Mouse (Mus musculus): ENCODE measurements around the gene Gramd1b. TPM values are rescaled to one million over a fixed set of nuclear protein-coding genes. Genes with fewer than 3 reads are reported as not detected.

Gene Gramd1b
- total and polyA plus RNA-seq, 2 experiments from 2014 or later, result 16.7 to 57.2 TPM

DNA sequence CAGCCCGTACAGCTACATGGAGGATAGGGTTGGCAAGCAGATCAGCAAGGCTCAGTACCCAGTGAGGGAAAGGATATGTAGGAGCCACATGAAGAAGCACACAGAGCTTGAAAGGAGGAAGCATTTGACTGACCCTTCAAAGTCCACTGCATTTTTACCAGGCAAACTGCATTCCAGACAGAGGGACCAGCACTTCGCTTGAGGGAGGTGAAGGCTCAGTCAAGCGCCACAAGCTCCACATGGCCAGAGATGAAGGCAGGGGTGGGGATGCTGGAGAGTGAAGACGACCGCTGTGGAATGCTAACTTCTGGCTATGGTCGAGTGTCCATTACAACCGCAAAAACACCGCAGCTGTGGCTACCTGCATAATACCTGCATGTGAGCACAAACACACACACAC lies 100.2 kb downstream of the Gramd1b start:
- Histone ChIP-seq H3K4me3 (ENCODE audit: low read length) (no peak overlapping the region), H3K27ac (no peak overlapping the region), H3K36me3 (ENCODE audit: insufficient read depth, low read length) (no peaks in the 10 kb centered on the region), H3K4me2 (ENCODE audit: low read depth, low read length) (no peak overlapping the region), H3K9ac (replicated peaks; ENCODE audit: low read length) (no peak overlapping the region), H3K4me1 (ENCODE audit: insufficient read depth, low read length) (no peaks in the 10 kb centered on the region), H3K27me3 (ENCODE audit: insufficient read depth, low read length) (no peaks in the 10 kb centered on the region), H3K9me3 (ENCODE audit: low read length) (no peaks in the 10 kb centered on the region)
- no peak for ATAC-seq
- no peak for TF ChIP-seq CTCF (IDR thresholded peaks at IDR 0.05; ENCODE audit: low read depth)
- DNase-seq (ENCODE audit: low spot score), result no peak
- 87% methylated on average over 8 of the region's 8 CpGs for WGBS

DNA sequence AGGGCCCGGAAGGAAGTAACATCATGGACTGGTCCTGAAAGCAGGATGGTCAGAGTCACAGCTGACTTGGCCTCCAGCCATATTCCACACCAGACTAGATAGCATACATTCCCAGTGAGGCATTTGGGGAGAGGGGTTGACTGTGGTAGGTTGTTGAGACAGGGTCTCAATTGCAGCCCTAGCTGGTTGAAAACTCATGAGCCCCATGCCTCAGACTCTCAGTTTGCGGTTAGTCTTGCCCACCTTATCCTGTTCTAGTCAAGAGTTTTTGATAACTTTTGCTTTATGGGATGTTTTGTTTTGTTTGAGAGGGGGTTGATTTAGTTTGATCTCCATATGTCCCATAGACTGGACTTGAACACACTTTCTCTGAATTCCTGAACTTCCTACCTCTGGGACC lies 103.5 kb downstream of the Gramd1b start:
- Histone ChIP-seq H3K4me3 (ENCODE audit: low read length) (no peak overlapping the region), H3K4me2 (ENCODE audit: low read depth, low read length) (no peak overlapping the region), H3K4me1 (ENCODE audit: insufficient read depth, low read length) (no peaks in the 10 kb centered on the region), H3K27ac (no peak overlapping the region), H3K9me3 (ENCODE audit: low read length) (no peaks in the 10 kb centered on the region), H3K9ac (replicated peaks; ENCODE audit: low read length) (no peak overlapping the region), H3K36me3 (ENCODE audit: insufficient read depth, low read length) (no peaks in the 10 kb centered on the region), H3K27me3 (ENCODE audit: insufficient read depth, low read length) (no peaks in the 10 kb centered on the region)
- 97% methylated on average over 2 of the region's 2 CpGs for WGBS
- TF ChIP-seq CTCF (IDR thresholded peaks at IDR 0.05; ENCODE audit: low read depth), result no peak
- no peak for ATAC-seq
- DNase-seq (ENCODE audit: low spot score), result no peak

DNA sequence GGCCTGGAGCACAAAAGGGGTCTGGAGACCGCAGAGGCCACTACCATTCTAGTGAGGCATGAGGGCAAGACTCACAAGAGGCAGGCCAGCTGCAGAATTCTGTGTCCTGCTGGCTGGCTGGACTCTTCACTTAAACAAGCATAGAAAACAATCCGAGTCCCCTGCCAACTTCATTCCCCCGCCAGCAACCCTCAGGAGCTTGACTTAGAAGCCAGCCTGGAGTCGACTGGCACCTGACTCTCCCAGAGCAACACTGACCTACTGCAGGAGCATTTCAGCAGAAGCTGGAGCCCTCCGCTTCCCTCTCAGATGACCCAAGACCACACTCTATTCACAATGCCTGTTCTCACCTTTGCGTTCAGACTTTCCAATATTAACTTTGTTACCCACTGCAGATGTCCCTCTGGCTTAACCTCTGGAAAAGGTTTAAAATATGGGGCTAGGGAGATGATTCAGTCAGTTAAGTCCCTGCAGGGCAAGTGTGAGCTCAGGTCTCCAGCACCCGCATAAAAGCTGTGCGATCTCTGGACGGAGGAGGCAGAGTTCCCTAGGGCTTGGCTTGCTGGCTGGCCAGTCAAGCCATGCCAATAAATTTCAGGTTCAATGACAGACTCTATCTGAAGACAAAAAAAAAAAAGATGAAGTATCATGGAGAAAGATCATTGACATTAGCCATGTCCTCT lies 104.8 kb downstream of the Gramd1b start:
- DNase-seq (ENCODE audit: low spot score) (peak; percentile 43), ATAC-seq (no peak)
- H3K4me1 ChIP-seq (ENCODE audit: insufficient read depth, low read length), result no peaks in the 10 kb centered on the region

DNA sequence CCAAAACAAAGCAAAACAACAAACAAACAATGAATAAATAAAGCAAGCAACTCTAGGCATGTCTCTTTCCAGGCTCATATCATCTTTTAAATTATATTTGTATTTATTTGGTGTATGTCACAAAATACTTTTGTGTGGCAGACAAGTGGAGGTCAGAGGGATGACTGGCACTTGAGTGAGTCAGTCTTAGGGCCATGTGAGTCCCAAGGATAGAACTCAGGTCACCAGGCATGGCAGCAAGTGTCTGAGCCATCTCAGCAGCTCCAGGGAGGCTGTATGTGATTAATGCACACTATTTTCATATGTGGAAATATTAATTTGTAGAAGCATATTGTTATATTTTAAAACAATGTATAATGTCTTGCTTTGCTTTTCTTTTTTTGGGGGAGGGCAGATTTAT lies 106.3 kb downstream of the Gramd1b start:
- H3K4me1 ChIP-seq (ENCODE audit: insufficient read depth, low read length), result no peaks in the 10 kb centered on the region
- no peaks in the 10 kb centered on the region for H3K27me3 ChIP-seq (ENCODE audit: insufficient read depth, low read length)
- no peak for ATAC-seq
- no peak overlapping the region for H3K27ac ChIP-seq
- no peak for DNase-seq (ENCODE audit: low spot score)
- H3K36me3 ChIP-seq (ENCODE audit: insufficient read depth, low read length), result no peaks in the 10 kb centered on the region
- H3K9ac ChIP-seq (replicated peaks; ENCODE audit: low read length), result no peak overlapping the region
- H3K4me3 ChIP-seq (ENCODE audit: low read length), result no peak overlapping the region
- no peaks in the 10 kb centered on the region for H3K9me3 ChIP-seq (ENCODE audit: low read length)
- no peak for TF ChIP-seq CTCF (IDR thresholded peaks at IDR 0.05; ENCODE audit: low read depth)
- H3K4me2 ChIP-seq (ENCODE audit: low read depth, low read length), result no peak overlapping the region

More for the DNA sequence above, 104.8 kb downstream of the Gramd1b start:
- no peaks in the 10 kb centered on the region for H3K36me3 ChIP-seq (ENCODE audit: insufficient read depth, low read length)
- H3K4me2 ChIP-seq (ENCODE audit: low read depth, low read length), result no peak overlapping the region
- no peaks in the 10 kb centered on the region for H3K9me3 ChIP-seq (ENCODE audit: low read length)
- 71% methylated on average over 9 of the region's 9 CpGs for WGBS
- H3K9ac ChIP-seq (replicated peaks; ENCODE audit: low read length), result no peak overlapping the region
- H3K27ac ChIP-seq, result no peak overlapping the region
- TF ChIP-seq CTCF (IDR thresholded peaks at IDR 0.05; ENCODE audit: low read depth), result no peak
- no peak overlapping the region for H3K4me3 ChIP-seq (ENCODE audit: low read length)
- no peaks in the 10 kb centered on the region for H3K27me3 ChIP-seq (ENCODE audit: insufficient read depth, low read length)

DNA sequence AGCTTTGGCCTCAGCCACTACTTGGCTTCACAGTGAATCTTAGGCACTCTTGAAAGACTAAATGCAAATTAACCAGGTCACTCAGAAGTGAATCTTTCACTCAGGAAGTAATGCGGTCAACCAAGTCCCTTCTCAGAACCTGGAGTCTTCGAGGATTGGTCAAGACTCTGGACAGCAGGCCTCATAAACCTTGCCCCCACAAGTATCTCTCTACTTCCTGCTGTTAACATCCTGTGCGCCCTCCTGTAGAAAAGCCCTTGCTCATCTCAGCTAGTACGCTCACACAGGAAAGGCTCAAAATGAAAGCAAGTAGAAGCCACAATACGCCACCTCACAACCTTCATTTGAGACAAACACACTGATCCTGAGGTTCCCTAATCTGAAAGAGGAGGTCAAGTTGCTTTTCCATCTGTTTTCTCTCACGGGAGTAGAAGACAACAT lies 107.7 kb downstream of the Gramd1b start:
- TF ChIP-seq CTCF (IDR thresholded peaks at IDR 0.05; ENCODE audit: low read depth), result no peak
- H3K36me3 ChIP-seq (ENCODE audit: insufficient read depth, low read length), result no peaks in the 10 kb centered on the region
- no peak overlapping the region for H3K27ac ChIP-seq
- H3K4me3 ChIP-seq (ENCODE audit: low read length), result no peak overlapping the region
- DNase-seq (ENCODE audit: low spot score) (no peak), ATAC-seq (no peak)
- H3K4me2 ChIP-seq (ENCODE audit: low read depth, low read length), result no peak overlapping the region
- H3K9ac ChIP-seq (replicated peaks; ENCODE audit: low read length), result no peak overlapping the region
- no peaks in the 10 kb centered on the region for H3K4me1 ChIP-seq (ENCODE audit: insufficient read depth, low read length)
- no peaks in the 10 kb centered on the region for H3K27me3 ChIP-seq (ENCODE audit: insufficient read depth, low read length)
- no peaks in the 10 kb centered on the region for H3K9me3 ChIP-seq (ENCODE audit: low read length)
- WGBS, result 87% methylated on average over 6 of the region's 6 CpGs

DNA sequence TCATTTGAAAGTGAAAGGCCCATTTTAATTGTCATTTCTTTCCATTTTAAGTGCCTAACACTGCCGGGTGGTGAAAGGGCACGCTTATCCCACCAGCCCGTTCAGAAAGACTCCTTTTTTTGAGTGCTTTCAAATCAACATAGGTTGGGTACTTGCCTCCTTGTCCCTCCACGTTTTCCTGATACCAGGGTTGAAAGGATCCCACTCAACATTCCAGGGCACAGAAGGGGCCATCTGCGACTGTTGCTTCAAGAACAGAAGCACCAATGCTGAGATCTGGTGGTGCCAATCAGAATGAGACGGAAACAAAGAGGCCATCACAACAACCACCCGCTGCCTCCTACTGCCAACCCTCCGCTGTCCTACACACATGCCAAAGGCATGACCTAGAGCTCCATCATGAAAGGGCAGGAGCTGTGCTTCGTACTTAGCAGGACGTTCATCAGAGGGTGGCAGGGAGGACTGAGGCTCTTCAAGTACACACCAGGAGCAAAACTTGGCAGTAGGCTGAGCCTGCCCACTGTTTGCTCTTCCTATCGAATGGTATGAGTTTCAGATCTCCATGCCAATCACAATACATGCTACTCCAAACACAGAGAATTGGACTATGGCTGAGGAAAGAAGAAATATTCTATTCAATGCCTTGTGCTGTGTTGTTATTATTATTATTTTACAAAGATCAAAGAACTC lies 108.7 kb downstream of the Gramd1b start:
- Histone ChIP-seq H3K36me3 (ENCODE audit: insufficient read depth, low read length) (no peaks in the 10 kb centered on the region), H3K9me3 (ENCODE audit: low read length) (no peaks in the 10 kb centered on the region), H3K4me1 (ENCODE audit: insufficient read depth, low read length) (no peaks in the 10 kb centered on the region), H3K4me3 (ENCODE audit: low read length) (no peak overlapping the region), H3K27me3 (ENCODE audit: insufficient read depth, low read length) (no peaks in the 10 kb centered on the region), H3K27ac (no peak overlapping the region), H3K9ac (replicated peaks; ENCODE audit: low read length) (no peak overlapping the region), H3K4me2 (ENCODE audit: low read depth, low read length) (no peak overlapping the region)
- ATAC-seq (no peak), DNase-seq (ENCODE audit: low spot score) (no peak)
- TF ChIP-seq CTCF (IDR thresholded peaks at IDR 0.05; ENCODE audit: low read depth), result no peak
- WGBS, result 82% methylated on average over 11 of the region's 11 CpGs
